Mouse (Mus musculus) hindbrain, embryonic 10.5 days (tissue): Measurements from ENCODE around the gene Cited2. TPM values are rescaled to one million over a fixed set of nuclear protein-coding genes. Genes with fewer than 3 reads are reported as not detected.

Source experiments
- DNase-seq: peaks from one replicate; pipeline ENCODE4 v3.0.0-alpha.2; 2017; ENCODE audit warnings: low spot score
- H3K27ac ChIP-seq: fragments of 300-500 bp; sonication (generic); 2 replicates; pipeline ENCODE4 v1.5.1; 2016; ENCODE audit warnings: mild to moderate bottlenecking, moderate library complexity
- H3K27me3 ChIP-seq: fragments of 300-500 bp; sonication (generic); 2 replicates; pipeline ENCODE4 v1.6.1; 2016; ENCODE audit warnings: mild to moderate bottlenecking; ENCODE audit not compliant: poor library complexity, insufficient read depth, severe bottlenecking
- H3K36me3 ChIP-seq: fragments of 300-500 bp; sonication (generic); 2 replicates; pipeline ENCODE4 v1.6.1; 2016; ENCODE audit warnings: mild to moderate bottlenecking, moderate library complexity
- H3K4me1 ChIP-seq: fragments of 300-500 bp; sonication (generic); replicated peaks from 2 replicates; pipeline ENCODE4 v1.6.1; 2016; ENCODE audit warnings: mild to moderate bottlenecking
- H3K4me3 ChIP-seq: fragments of 300-500 bp; sonication (generic); 2 replicates; pipeline ENCODE4 v1.5.1; 2016; ENCODE audit warnings: mild to moderate bottlenecking, moderate library complexity
- H3K9me3 ChIP-seq: fragments of 300-500 bp; sonication (generic); 2 replicates; pipeline ENCODE4 v1.6.1; 2016; ENCODE audit warnings: mild to moderate bottlenecking, moderate library complexity
- WGBS: fragments of 180-500 bp; shearing (Covaris S2); methylation state at CpG from one replicate; pipeline ENCODE4 v1.1.7; 2016; 5-methylcytosine and 5-hydroxymethylcytosine counted together
- polyA plus RNA-seq: library from polyadenylated mRNA; unstranded; fragments of >200 nt; fragmentation: Nextera tagmentation; extraction: Ambion mirVana; gene quantifications from 2 replicates; pipeline ENCODE4 v1.2.1, GENCODE M21; 2016

Cited2 gene
- 76.3 and 113 TPM in 2 replicates for polyA plus RNA-seq

- no peaks in the 10 kb centered on the region for H3K9me3 ChIP-seq
- H3K4me3 ChIP-seq = peak within 1 kb of the TSS; percentile 94
- under 1% methylated on average over 55 of the region's 55 CpGs for WGBS
- peaks cover 16% of the 10 kb centered on the region for H3K36me3 ChIP-seq
- DNase-seq = peak; percentile 98
- H3K4me1 ChIP-seq = peaks cover 33% of the 10 kb centered on the region
- H3K27ac ChIP-seq = peak within 1 kb of the TSS; percentile 97
- H3K27me3 ChIP-seq = no peaks in the 10 kb centered on the region
These were observed at the start of gene Cited2 for GRCm38 (mm10) chr10:17722653-17723410. Gene Cited2 (plus strand): TSS chr10:17723218.

- DNase-seq = no peak
- WGBS = 84% methylated on average over 5 of the region's 5 CpGs
- no peaks in the 10 kb centered on the region for H3K27me3 ChIP-seq
- H3K36me3 ChIP-seq = no peaks in the 10 kb centered on the region
- H3K4me3 ChIP-seq = no peak overlapping the region
- H3K9me3 ChIP-seq = no peaks in the 10 kb centered on the region
- no peaks in the 10 kb centered on the region; the same call in 1 of the 2 replicates for H3K4me1 ChIP-seq
- H3K27ac ChIP-seq = no peak overlapping the region
These were observed 48.6 kb upstream of the Cited2 start for GRCm38 (mm10) chr10:17674454-17674853.

- no peaks in the 10 kb centered on the region for H3K9me3 ChIP-seq
- H3K36me3 ChIP-seq = no peaks in the 10 kb centered on the region
- H3K27ac ChIP-seq = no peak overlapping the region
- 89% methylated on average over 2 of the region's 2 CpGs for WGBS
- no peak for DNase-seq
- H3K27me3 ChIP-seq = no peaks in the 10 kb centered on the region
- no peak overlapping the region for H3K4me3 ChIP-seq
- H3K4me1 ChIP-seq = no peaks in the 10 kb centered on the region; the same call in 1 of the 2 replicates
These were observed 48.1 kb upstream of the Cited2 start for GRCm38 (mm10) chr10:17674869-17675268.

GRCm38 (mm10) chr10:17676464-17676863 lies 46.6 kb upstream of the Cited2 start:
- Histone ChIP-seq H3K4me1 (no peaks in the 10 kb centered on the region; the same call in 1 of the 2 replicates), H3K27me3 (no peaks in the 10 kb centered on the region), H3K27ac (no peak overlapping the region), H3K9me3 (no peaks in the 10 kb centered on the region), H3K36me3 (no peaks in the 10 kb centered on the region), H3K4me3 (no peak overlapping the region)
- WGBS = 86% methylated on average over 3 of the region's 3 CpGs
- no peak for DNase-seq

GRCm38 (mm10) chr10:17677308-17677707 lies 45.7 kb upstream of the Cited2 start:
- H3K36me3 ChIP-seq = no peaks in the 10 kb centered on the region
- H3K4me3 ChIP-seq = no peak overlapping the region
- H3K9me3 ChIP-seq = no peaks in the 10 kb centered on the region
- no peak for DNase-seq
- H3K27me3 ChIP-seq = no peaks in the 10 kb centered on the region
- H3K27ac ChIP-seq = no peak overlapping the region
- WGBS = 78% methylated on average over 4 of the region's 4 CpGs
- no peaks in the 10 kb centered on the region; the same call in 1 of the 2 replicates for H3K4me1 ChIP-seq

GRCm38 (mm10) chr10:17680432-17681382 lies 42.3 kb upstream of the Cited2 start:
- WGBS = 77% methylated on average over 8 of the region's 8 CpGs

GRCm38 (mm10) chr10:17681386-17681785 lies 41.6 kb upstream of the Cited2 start:
- no peak for DNase-seq
- no peaks in the 10 kb centered on the region for H3K27me3 ChIP-seq
- no peaks in the 10 kb centered on the region; the same call in 1 of the 2 replicates for H3K4me1 ChIP-seq
- 84% methylated on average over 2 of the region's 2 CpGs for WGBS
- H3K27ac ChIP-seq = no peak overlapping the region
- no peaks in the 10 kb centered on the region for H3K36me3 ChIP-seq
- no peaks in the 10 kb centered on the region for H3K9me3 ChIP-seq
- H3K4me3 ChIP-seq = no peak overlapping the region

More at GRCm38 (mm10) chr10:17680432-17681382, 42.3 kb upstream of the Cited2 start:
- Histone ChIP-seq H3K27ac (no peak overlapping the region), H3K9me3 (no peaks in the 10 kb centered on the region), H3K27me3 (no peaks in the 10 kb centered on the region), H3K36me3 (no peaks in the 10 kb centered on the region), H3K4me3 (no peak overlapping the region), H3K4me1 (no peaks in the 10 kb centered on the region; the same call in 1 of the 2 replicates)
- DNase-seq = no peak

- Histone ChIP-seq H3K27me3 (no peaks in the 10 kb centered on the region), H3K9me3 (no peaks in the 10 kb centered on the region), H3K4me3 (no peak overlapping the region), H3K27ac (no peak overlapping the region), H3K4me1 (no peaks in the 10 kb centered on the region), H3K36me3 (no peaks in the 10 kb centered on the region)
- 71% methylated on average over 6 of the region's 6 CpGs for WGBS
- no peak for DNase-seq
These were observed 39.1 kb upstream of the Cited2 start for GRCm38 (mm10) chr10:17683852-17684428.

GRCm38 (mm10) chr10:17689806-17690205 lies 33.2 kb upstream of the Cited2 start:
- H3K4me1 ChIP-seq = no peaks in the 10 kb centered on the region
- no peak overlapping the region for H3K27ac ChIP-seq
- no peaks in the 10 kb centered on the region for H3K36me3 ChIP-seq
- 70% methylated on average over 4 of the region's 4 CpGs for WGBS
- DNase-seq = no peak
- H3K9me3 ChIP-seq = no peaks in the 10 kb centered on the region
- H3K4me3 ChIP-seq = no peak overlapping the region
- no peaks in the 10 kb centered on the region for H3K27me3 ChIP-seq

GRCm38 (mm10) chr10:17691709-17692108 lies 31.3 kb upstream of the Cited2 start:
- no peak overlapping the region for H3K27ac ChIP-seq
- no peaks in the 10 kb centered on the region for H3K27me3 ChIP-seq
- H3K4me1 ChIP-seq = no peaks in the 10 kb centered on the region
- 79% methylated on average over 1 of the region's 1 CpGs for WGBS
- no peaks in the 10 kb centered on the region for H3K36me3 ChIP-seq
- no peak overlapping the region for H3K4me3 ChIP-seq
- H3K9me3 ChIP-seq = no peaks in the 10 kb centered on the region
- no peak for DNase-seq

- Histone ChIP-seq H3K4me1 (no peaks in the 10 kb centered on the region), H3K9me3 (no peaks in the 10 kb centered on the region), H3K36me3 (no peaks in the 10 kb centered on the region), H3K27me3 (no peaks in the 10 kb centered on the region), H3K27ac (no peak overlapping the region), H3K4me3 (no peak overlapping the region)
- 71% methylated on average over 3 of the region's 3 CpGs for WGBS
- no peak for DNase-seq
These were observed 27.2 kb upstream of the Cited2 start for GRCm38 (mm10) chr10:17695801-17696200.

GRCm38 (mm10) chr10:17697376-17698265 lies 25.4 kb upstream of the Cited2 start:
- no peaks in the 10 kb centered on the region for H3K36me3 ChIP-seq
- WGBS = 60% methylated on average over 7 of the region's 7 CpGs
- DNase-seq = no peak
- H3K9me3 ChIP-seq = no peaks in the 10 kb centered on the region
- no peaks in the 10 kb centered on the region for H3K4me1 ChIP-seq
- H3K27ac ChIP-seq = no peak overlapping the region
- no peaks in the 10 kb centered on the region for H3K27me3 ChIP-seq
- no peak overlapping the region for H3K4me3 ChIP-seq
